26 mouse cellular contexts compared by ENCODE assay signal in the genomic region with DNA sequence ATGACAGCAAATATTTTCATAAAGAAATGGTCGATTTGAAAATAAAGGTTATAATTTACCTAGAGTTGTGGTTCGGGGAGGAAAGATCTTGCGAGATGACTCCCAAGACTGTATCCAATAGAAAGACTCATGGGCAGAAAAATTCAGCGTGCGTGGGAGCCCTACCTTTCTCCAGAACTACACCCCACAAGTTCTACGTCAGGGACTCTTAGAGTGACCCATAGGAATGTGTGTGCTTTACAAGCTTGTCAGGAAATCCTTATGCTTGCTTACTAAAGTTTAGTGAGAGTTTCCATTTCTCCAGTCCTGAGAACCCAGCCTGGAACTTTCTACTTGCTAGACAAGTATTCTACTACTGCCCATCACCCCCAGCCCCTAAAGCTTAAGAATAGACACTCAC.
DNase-seq lines count a peak whose midpoint lies in the region; ATAC-seq lines count a peak whose summit lies in the region.
"Had no signal": no experiment of that assay in that cellular context is flagged by ENCODE, and none has a peak within 500 bp of the region (broad histone marks: within the 10 kb centered on the region; RNA-seq: fewer than 3 reads in every experiment).

No protein-coding gene starts in this region.

- ATAC-seq in heart, embryonic 11.5 days (replicated peaks; ENCODE audit: insufficient number of reproducible peaks, low FRiP score, low TSS enrichment), result no peak
- no peak for ATAC-seq in heart, embryonic 14.5 days (ENCODE audit: insufficient number of reproducible peaks, insufficient read depth, low FRiP score, low read depth)
- no peak for ATAC-seq in lung, embryonic 15.5 days (ENCODE audit: borderline replicate concordance, extremely low read depth, low FRiP score, low TSS enrichment)
- ATAC-seq: forebrain, embryonic 13.5 days; forebrain, embryonic 16.5 days; hindbrain, embryonic 16.5 days; intestine, embryonic 15.5 days; Patski had no signal

- peaks cover 30% of the 10 kb centered on the region for H3K27me3 ChIP-seq in heart, embryonic 11.5 days (ENCODE audit: control insufficient read depth, insufficient read depth, low read length)
- peaks cover 19% of the 10 kb centered on the region for H3K27me3 ChIP-seq in heart, embryonic 14.5 days (ENCODE audit: control insufficient read depth, insufficient read depth, low read length)
- no peaks in the 10 kb centered on the region for H3K27me3 ChIP-seq in lung, embryonic 15.5 days
- H3K27me3 ChIP-seq: CH12.LX; forebrain, embryonic 13.5 days; intestine, embryonic 15.5 days; Patski had no signal

- H3K4me3 ChIP-seq in heart, embryonic 11.5 days (ENCODE audit: low read depth, low read length), result no peak overlapping the region
- no peak overlapping the region for H3K4me3 ChIP-seq in heart, embryonic 14.5 days (ENCODE audit: control insufficient read depth in 1 of 2, insufficient read depth in 1 of 2, low read depth in 1 of 2, low read length in 2 of 2)
- H3K4me3 ChIP-seq in lung, embryonic 15.5 days, result no peak overlapping the region
- H3K4me3 ChIP-seq: forebrain, embryonic 10.5 days; forebrain, embryonic 13.5 days; hindbrain, embryonic 10.5 days; hindbrain, embryonic 13.5 days; intestine, embryonic 15.5 days had no signal

- H3K9ac ChIP-seq in heart, embryonic 11.5 days (ENCODE audit: low read depth, low read length), result no peak overlapping the region
- no peak overlapping the region for H3K9ac ChIP-seq in heart, embryonic 14.5 days (ENCODE audit: low read length)
- no peak overlapping the region for H3K9ac ChIP-seq in lung, embryonic 15.5 days
- H3K9ac ChIP-seq: forebrain, embryonic 13.5 days; hindbrain, embryonic 13.5 days; intestine, embryonic 15.5 days had no signal

- peak overlapping the region; percentile 2; the same call in 1 of the 2 replicates for H3K4me2 ChIP-seq in heart, embryonic 11.5 days
- peak overlapping the region; percentile 24; the same call in 1 of the 2 replicates for H3K4me2 ChIP-seq in heart, embryonic 14.5 days (ENCODE audit: low read length)
- H3K4me2 ChIP-seq in lung, embryonic 15.5 days, result no peak overlapping the region
- H3K4me2 ChIP-seq: forebrain, embryonic 13.5 days; hindbrain, embryonic 13.5 days; intestine, embryonic 15.5 days had no signal

- no peak overlapping the region for H3K27ac ChIP-seq in heart, embryonic 11.5 days (ENCODE audit: low read depth, low read length)
- H3K27ac ChIP-seq in heart, embryonic 14.5 days (replicated peaks in 1 of 2; ENCODE audit: control insufficient read depth in 1 of 2, insufficient read depth in 1 of 2, low read depth in 2 of 2, low read length in 2 of 2), result no peak overlapping the region; a peak in 1 of 4 replicates
- peak overlapping the region; percentile 8; the same call in 1 of the 2 replicates for H3K27ac ChIP-seq in lung, embryonic 15.5 days
- H3K27ac ChIP-seq: forebrain, embryonic 10.5 days; forebrain, embryonic 13.5 days; hindbrain, embryonic 10.5 days; hindbrain, embryonic 13.5 days; intestine, embryonic 15.5 days had no signal

- DNase-seq in heart, adult 9 months (ENCODE audit: low spot score in 2 of 2), result no peak
- DNase-seq in heart, postnatal 14 days, result no peak
- no peak for DNase-seq in lung, adult 18-20 months
- DNase-seq: adrenal gland, postnatal 10 days; adrenal gland, postnatal 36 days; B cell, adult 2 months; cerebellum, adult 18-20 months; cerebellum, adult 9-10 months; cerebellum, postnatal 14 days; gastrocnemius, postnatal 10 days; gastrocnemius, postnatal 36 days; heart, postnatal 10 days; kidney, adult 11 months had no signal

- 57% methylated on average over 6 of the region's 6 CpGs for WGBS in heart, embryonic 11.5 days (ENCODE audit: insufficient replicate concordance)
- 55% methylated on average over 6 of the region's 6 CpGs for WGBS in heart, embryonic 14.5 days
- WGBS in lung, embryonic 15.5 days, result 72% methylated on average over 6 of the region's 6 CpGs

- no peaks in the 10 kb centered on the region for H3K9me3 ChIP-seq in heart, embryonic 11.5 days (replicated peaks; ENCODE audit: control insufficient read depth, low read length)
- no peaks in the 10 kb centered on the region for H3K9me3 ChIP-seq in heart, embryonic 14.5 days (ENCODE audit: control insufficient read depth, low read length)
- no peaks in the 10 kb centered on the region for H3K9me3 ChIP-seq in lung, embryonic 15.5 days
- H3K9me3 ChIP-seq: forebrain, embryonic 10.5 days; forebrain, embryonic 13.5 days; hindbrain, embryonic 10.5 days; hindbrain, embryonic 13.5 days; intestine, embryonic 15.5 days had no signal

- no peaks in the 10 kb centered on the region for H3K36me3 ChIP-seq in heart, embryonic 11.5 days (ENCODE audit: control insufficient read depth, insufficient read depth, low read length)
- H3K36me3 ChIP-seq in heart, embryonic 14.5 days (ENCODE audit: control insufficient read depth, insufficient read depth, low read length), result no peaks in the 10 kb centered on the region
- no peaks in the 10 kb centered on the region for H3K36me3 ChIP-seq in lung, embryonic 15.5 days
- H3K36me3 ChIP-seq: forebrain, embryonic 10.5 days; G1E; hindbrain, embryonic 10.5 days; hindbrain, embryonic 13.5 days; intestine, embryonic 15.5 days had no signal

- intact Hi-C loops in heart, postnatal 14 days (cut with DNase I), result loop anchor here (5.0 kb wide), 1 partner anchor 164 kb away; no protein-coding TSS in a partner anchor

- peaks cover 13% of the 10 kb centered on the region for H3K4me1 ChIP-seq in heart, embryonic 11.5 days (ENCODE audit: control insufficient read depth, insufficient read depth, low read length)
- H3K4me1 ChIP-seq in heart, embryonic 14.5 days (ENCODE audit: control insufficient read depth in 2 of 2, insufficient read depth in 2 of 2, low read length in 2 of 2), result peaks cover 11 to 32% of the 10 kb centered on the region in 2 experiments
- peaks cover 18% of the 10 kb centered on the region for H3K4me1 ChIP-seq in lung, embryonic 15.5 days
